Mouse (Mus musculus): ENCODE data around the gene Gm11084. TPM values are rescaled to one million over a fixed set of nuclear protein-coding genes. Genes with fewer than 3 reads are reported as not detected.
A peak's percentile ranks its signal among the peaks of the same experiment; 100 is the strongest.

Gm11084 gene
- polyA plus RNA-seq, 1 experiment = not detected

- TF ChIP-seq POLR2A (IDR thresholded peaks at IDR 0.05; ENCODE audit: extremely low read depth, insufficient read depth, low read length) = no peak
- TF ChIP-seq CTCF (IDR thresholded peaks at IDR 0.05; ENCODE audit: extremely low read depth, insufficient read depth, low read length) = no peak
- H3K4me1 ChIP-seq (ENCODE audit: control insufficient read depth, insufficient read depth, low read length) = no peaks in the 10 kb centered on the region
- no peak overlapping the region for H3K27ac ChIP-seq (ENCODE audit: insufficient read depth, low read length)
- H3K4me3 ChIP-seq (ENCODE audit: insufficient read depth, low read length) = no peak overlapping the region
Measured at GRCm38 (mm10) chr2:73012636-73013035, 26.1 kb upstream of the Gm11084 start.

GRCm38 (mm10) chr2:73007472-73007871 lies 21.0 kb upstream of the Gm11084 start:
- Histone ChIP-seq H3K27ac (ENCODE audit: insufficient read depth, low read length) (no peak overlapping the region), H3K4me3 (ENCODE audit: insufficient read depth, low read length) (no peak overlapping the region), H3K4me1 (ENCODE audit: control insufficient read depth, insufficient read depth, low read length) (no peaks in the 10 kb centered on the region)
- TF ChIP-seq POLR2A (IDR thresholded peaks at IDR 0.05; ENCODE audit: extremely low read depth, insufficient read depth, low read length) (no peak), CTCF (IDR thresholded peaks at IDR 0.05; ENCODE audit: extremely low read depth, insufficient read depth, low read length) (no peak)

- H3K27ac ChIP-seq (ENCODE audit: insufficient read depth, low read length) = no peak overlapping the region
- no peak for TF ChIP-seq CTCF (IDR thresholded peaks at IDR 0.05; ENCODE audit: extremely low read depth, insufficient read depth, low read length)
Measured at GRCm38 (mm10) chr2:73005611-73006515, 19.3 kb upstream of the Gm11084 start.

GRCm38 (mm10) chr2:73003751-73004717 lies 17.5 kb upstream of the Gm11084 start:
- TF ChIP-seq POLR2A (IDR thresholded peaks at IDR 0.05; ENCODE audit: extremely low read depth, insufficient read depth, low read length) (no peak), CTCF (IDR thresholded peaks at IDR 0.05; ENCODE audit: extremely low read depth, insufficient read depth, low read length) (no peak)
- Histone ChIP-seq H3K4me3 (ENCODE audit: insufficient read depth, low read length) (0 out of 2 replicates have a peak overlapping the region, but pooled peaks have one; percentile 14), H3K27ac (ENCODE audit: insufficient read depth, low read length) (peak overlapping the region; percentile 58; the same call in 1 of the 2 replicates), H3K4me1 (ENCODE audit: control insufficient read depth, insufficient read depth, low read length) (no peaks in the 10 kb centered on the region)

More at GRCm38 (mm10) chr2:73005611-73006515, 19.3 kb upstream of the Gm11084 start:
- Histone ChIP-seq H3K4me1 (ENCODE audit: control insufficient read depth, insufficient read depth, low read length) (no peaks in the 10 kb centered on the region), H3K4me3 (ENCODE audit: insufficient read depth, low read length) (no peak overlapping the region)

- TF ChIP-seq POLR2A (IDR thresholded peaks at IDR 0.05; ENCODE audit: extremely low read depth, insufficient read depth, low read length) (no peak), CTCF (IDR thresholded peaks at IDR 0.05; ENCODE audit: extremely low read depth, insufficient read depth, low read length) (no peak)
- H3K4me1 ChIP-seq (ENCODE audit: control insufficient read depth, insufficient read depth, low read length) = no peaks in the 10 kb centered on the region
- H3K4me3 ChIP-seq (ENCODE audit: insufficient read depth, low read length) = no peak overlapping the region
- H3K27ac ChIP-seq (ENCODE audit: insufficient read depth, low read length) = peak overlapping the region; percentile 21; the same call in 1 of the 2 replicates
Measured at GRCm38 (mm10) chr2:73003049-73003448, 16.5 kb upstream of the Gm11084 start.

- no peak for TF ChIP-seq POLR2A (IDR thresholded peaks at IDR 0.05; ENCODE audit: extremely low read depth, insufficient read depth, low read length)
- no peak for TF ChIP-seq CTCF (IDR thresholded peaks at IDR 0.05; ENCODE audit: extremely low read depth, insufficient read depth, low read length)
- H3K4me1 ChIP-seq (ENCODE audit: control insufficient read depth, insufficient read depth, low read length) = no peaks in the 10 kb centered on the region
Measured at GRCm38 (mm10) chr2:73002451-73002850, 15.9 kb upstream of the Gm11084 start.

GRCm38 (mm10) chr2:73001994-73002393 lies 15.5 kb upstream of the Gm11084 start:
- no peaks in the 10 kb centered on the region for H3K4me1 ChIP-seq (ENCODE audit: control insufficient read depth, insufficient read depth, low read length)
- TF ChIP-seq CTCF (IDR thresholded peaks at IDR 0.05; ENCODE audit: extremely low read depth, insufficient read depth, low read length) (no peak), POLR2A (IDR thresholded peaks at IDR 0.05; ENCODE audit: extremely low read depth, insufficient read depth, low read length) (no peak)
- no peak overlapping the region for H3K4me3 ChIP-seq (ENCODE audit: insufficient read depth, low read length)
- no peak overlapping the region for H3K27ac ChIP-seq (ENCODE audit: insufficient read depth, low read length)

More at GRCm38 (mm10) chr2:73002451-73002850, 15.9 kb upstream of the Gm11084 start:
- H3K4me3 ChIP-seq (ENCODE audit: insufficient read depth, low read length) = no peak overlapping the region
- no peak overlapping the region for H3K27ac ChIP-seq (ENCODE audit: insufficient read depth, low read length)

- Histone ChIP-seq H3K4me3 (ENCODE audit: insufficient read depth, low read length) (no peak overlapping the region), H3K27ac (ENCODE audit: insufficient read depth, low read length) (no peak overlapping the region), H3K4me1 (ENCODE audit: control insufficient read depth, insufficient read depth, low read length) (peaks cover 3% of the 10 kb centered on the region)
- TF ChIP-seq POLR2A (IDR thresholded peaks at IDR 0.05; ENCODE audit: extremely low read depth, insufficient read depth, low read length) (no peak), CTCF (IDR thresholded peaks at IDR 0.05; ENCODE audit: extremely low read depth, insufficient read depth, low read length) (no peak)
Measured at GRCm38 (mm10) chr2:73000194-73000593, 13.7 kb upstream of the Gm11084 start.

GRCm38 (mm10) chr2:72997586-72997985 lies 11.1 kb upstream of the Gm11084 start:
- no peak overlapping the region for H3K27ac ChIP-seq (ENCODE audit: insufficient read depth, low read length)
- peaks cover 3% of the 10 kb centered on the region for H3K4me1 ChIP-seq (ENCODE audit: control insufficient read depth, insufficient read depth, low read length)
- H3K4me3 ChIP-seq (ENCODE audit: insufficient read depth, low read length) = no peak overlapping the region
- TF ChIP-seq CTCF (IDR thresholded peaks at IDR 0.05; ENCODE audit: extremely low read depth, insufficient read depth, low read length) = no peak
- TF ChIP-seq POLR2A (IDR thresholded peaks at IDR 0.05; ENCODE audit: extremely low read depth, insufficient read depth, low read length) = no peak
